Mouse (Mus musculus): ENCODE results near the gene Edf1. TPM values are rescaled to one million over a fixed set of nuclear protein-coding genes. Genes with fewer than 3 reads are reported as not detected.
A peak's percentile ranks its signal among the peaks of the same experiment; 100 is the strongest.
"Not testable (repeated sequence)": the region's sequence is repeated elsewhere in the genome, so short reads cannot be mapped to it uniquely, and the experiment has no call there.

Edf1 gene
- total RNA-seq (2021): 100 to 1,000 TPM; 173 to 196 TPM
- long read RNA-seq, experiment 1, transcript Edf1-201 (5 exons, 722 nt): major isoform, 93 of 105 reads
- long read RNA-seq, experiment 1, partial matches to known transcripts: 0 of 105 reads
- long read RNA-seq, experiment 1, other reads (novel, unspliced or antisense): 7 of 105 reads
- long read RNA-seq, experiment 2, transcript Edf1-201 (5 exons, 722 nt): major isoform, 103 of 113 reads
- long read RNA-seq, experiment 2, partial matches to known transcripts: 0 of 113 reads
- long read RNA-seq, experiment 2, other reads (novel, unspliced or antisense): 9 of 113 reads

- DNase-seq (ENCODE audit: low spot score in 2 of 2): peak; percentile 94 to 96
Measured at GRCm38 (mm10) chr2:25557221-25557963, at the start of gene Edf1. TSS of gene Edf1 (plus strand) at chr2:25557847.

- DNase-seq (ENCODE audit: low spot score in 2 of 2): no peak
Measured at GRCm38 (mm10) chr2:25509912-25510311, 47.7 kb upstream of the Edf1 start.

GRCm38 (mm10) chr2:25526510-25527302 is 30.9 kb upstream of the Edf1 start:
- DNase-seq (ENCODE audit: low spot score in 2 of 2): no peak

GRCm38 (mm10) chr2:25533707-25534106 is 23.9 kb upstream of the Edf1 start:
- no peak for DNase-seq (ENCODE audit: low spot score in 2 of 2)

GRCm38 (mm10) chr2:25534178-25534865 is 23.3 kb upstream of the Edf1 start:
- peak; percentile 40 to 68 for DNase-seq (ENCODE audit: low spot score in 2 of 2)

GRCm38 (mm10) chr2:25534866-25535182 is 22.8 kb upstream of the Edf1 start:
- no peak for DNase-seq (ENCODE audit: low spot score in 2 of 2)

GRCm38 (mm10) chr2:25536531-25536930 is 21.1 kb upstream of the Edf1 start:
- no peak for DNase-seq (ENCODE audit: low spot score in 2 of 2)

- no peak for DNase-seq (ENCODE audit: low spot score in 2 of 2)
Measured at GRCm38 (mm10) chr2:25540541-25540948, 17.1 kb upstream of the Edf1 start.

GRCm38 (mm10) chr2:25541644-25542367 is 15.8 kb upstream of the Edf1 start:
- DNase-seq (ENCODE audit: low spot score in 2 of 2): no peak

- no peak for DNase-seq (ENCODE audit: low spot score in 2 of 2)
Measured at GRCm38 (mm10) chr2:25545996-25546810, 11.4 kb upstream of the Edf1 start.

- DNase-seq (ENCODE audit: low spot score in 2 of 2): peak; percentile 96 to 99
Measured at GRCm38 (mm10) chr2:25546811-25547491, 10.7 kb upstream of the Edf1 start, which contains the start of gene Traf2. TSS of gene Traf2 (minus strand) at chr2:25546940.

GRCm38 (mm10) chr2:25549021-25549991 is 8.3 kb upstream of the Edf1 start:
- no peak for DNase-seq (ENCODE audit: low spot score in 2 of 2)

- DNase-seq (ENCODE audit: low spot score in 2 of 2): no peak
Measured at GRCm38 (mm10) chr2:25551186-25551585, 6.5 kb upstream of the Edf1 start.

- not testable (repeated sequence) for DNase-seq (ENCODE audit: low spot score in 2 of 2)
Measured at GRCm38 (mm10) chr2:25553171-25553786, 4.4 kb upstream of the Edf1 start.

GRCm38 (mm10) chr2:25555479-25555878 is 2.2 kb upstream of the Edf1 start:
- DNase-seq (ENCODE audit: low spot score in 2 of 2): not testable (repeated sequence)

- no peak for DNase-seq (ENCODE audit: low spot score in 2 of 2)
Measured at GRCm38 (mm10) chr2:25556296-25556695, 1.4 kb upstream of the Edf1 start.

GRCm38 (mm10) chr2:25557964-25558360 is 315 bp downstream of the Edf1 start:
- no peak for DNase-seq (ENCODE audit: low spot score in 2 of 2)
